Mouse (Mus musculus): ENCODE measurements around the gene Gm49383.
"Not testable (repeated sequence)": the region's sequence is repeated elsewhere in the genome, so short reads cannot be mapped to it uniquely, and the experiment has no call there.

The Gm49383 gene

GRCm38 (mm10) chr12:69198164-69198535 is 1.2 kb upstream of the Gm49383 start, which contains the start of gene Dnaaf2:
Gene Dnaaf2, minus strand, starts transcription at chr12:69198429.
- peak in 1 of 2 experiments; percentile 76 for DNase-seq

GRCm38 (mm10) chr12:69197378-69198163 is 667 bp upstream of the Gm49383 start:
- peak; percentile 70 to 76 for DNase-seq

GRCm38 (mm10) chr12:69192637-69193036 is 4.3 kb downstream of the Gm49383 start:
- no peak for DNase-seq

GRCm38 (mm10) chr12:69191396-69191795 is 5.5 kb downstream of the Gm49383 start:
- no peak for DNase-seq

- DNase-seq = no peak
These were observed 6.4 kb downstream of the Gm49383 start for GRCm38 (mm10) chr12:69190522-69190921.

DNA sequence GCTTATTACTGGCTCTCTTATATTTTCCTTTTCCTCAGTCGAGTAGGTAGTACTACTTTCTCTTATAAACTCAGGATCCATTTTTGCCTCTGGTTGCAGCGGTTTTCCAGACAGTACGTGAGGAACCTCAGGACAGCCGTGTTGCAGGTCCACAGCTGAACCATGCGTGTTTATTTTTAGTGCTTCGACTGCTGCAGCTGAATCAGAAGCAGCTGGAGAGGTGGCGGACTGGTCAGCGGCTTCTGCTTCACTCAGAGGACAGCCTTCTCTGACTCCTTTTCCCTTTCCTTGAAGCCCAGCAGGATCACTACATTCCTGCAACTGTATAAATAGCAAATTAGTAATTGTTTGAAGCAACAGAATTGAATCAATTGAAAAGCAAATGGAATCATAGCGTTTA is 6.8 kb downstream of the Gm49383 start:
- no peak for DNase-seq

- DNase-seq = no peak
These were observed 10.0 kb downstream of the Gm49383 start for GRCm38 (mm10) chr12:69186811-69187471.

DNA sequence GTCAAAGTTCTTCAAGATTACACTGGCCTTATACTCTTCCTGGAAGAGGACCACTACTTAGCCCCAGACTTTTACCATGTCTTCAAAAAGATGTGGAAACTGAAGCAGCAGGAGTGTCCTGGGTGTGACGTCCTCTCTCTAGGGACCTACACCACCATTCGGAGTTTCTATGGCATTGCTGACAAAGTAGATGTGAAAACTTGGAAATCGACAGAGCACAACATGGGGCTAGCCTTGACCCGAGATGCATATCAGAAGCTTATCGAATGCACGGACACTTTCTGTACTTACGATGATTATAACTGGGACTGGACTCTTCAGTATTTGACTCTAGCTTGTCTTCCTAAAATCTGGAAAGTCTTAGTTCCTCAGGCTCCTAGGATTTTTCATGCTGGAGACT is 11.5 kb downstream of the Gm49383 start:
- no peak for DNase-seq

DNA sequence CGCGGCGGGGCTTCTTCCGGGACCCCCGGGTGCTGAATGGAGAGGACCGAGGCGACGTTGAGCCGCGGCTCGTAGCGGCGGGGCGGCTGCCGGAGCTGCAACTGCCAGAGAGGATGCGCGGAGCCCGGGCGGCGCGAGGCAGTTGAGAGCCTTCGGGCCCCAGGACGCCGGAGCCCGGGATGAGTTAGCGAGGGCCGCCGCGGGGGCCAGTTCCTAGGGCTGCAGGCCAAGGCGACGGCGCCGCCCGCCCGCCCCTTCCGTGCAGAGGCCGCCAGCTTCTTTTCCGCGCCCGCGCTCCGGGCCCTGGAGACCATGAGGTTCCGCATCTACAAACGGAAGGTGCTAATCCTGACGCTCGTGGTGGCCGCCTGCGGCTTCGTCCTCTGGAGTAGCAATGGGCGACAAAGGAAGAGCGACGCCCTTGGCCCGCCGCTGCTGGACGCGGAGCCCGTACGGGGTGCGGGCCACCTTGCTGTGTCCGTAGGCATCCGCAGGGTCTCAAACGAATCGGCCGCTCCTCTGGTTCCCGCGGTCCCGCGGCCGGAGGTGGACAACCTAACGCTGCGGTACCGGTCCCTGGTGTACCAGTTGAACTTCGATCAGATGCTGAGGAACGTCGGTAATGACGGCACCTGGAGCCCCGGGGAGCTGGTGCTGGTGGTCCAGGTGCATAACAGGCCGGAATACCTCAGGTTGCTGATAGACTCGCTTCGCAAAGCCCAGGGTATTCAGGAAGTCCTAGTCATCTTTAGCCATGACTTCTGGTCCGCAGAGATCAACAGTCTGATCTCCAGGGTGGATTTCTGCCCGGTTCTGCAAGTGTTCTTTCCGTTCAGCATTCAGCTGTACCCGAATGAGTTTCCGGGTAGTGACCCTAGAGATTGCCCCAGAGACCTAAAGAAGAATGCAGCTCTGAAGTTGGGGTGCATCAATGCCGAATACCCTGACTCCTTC is 12.3 kb downstream of the Gm49383 start:
- DNase-seq = peak in 1 of 2 experiments; percentile 76

DNA sequence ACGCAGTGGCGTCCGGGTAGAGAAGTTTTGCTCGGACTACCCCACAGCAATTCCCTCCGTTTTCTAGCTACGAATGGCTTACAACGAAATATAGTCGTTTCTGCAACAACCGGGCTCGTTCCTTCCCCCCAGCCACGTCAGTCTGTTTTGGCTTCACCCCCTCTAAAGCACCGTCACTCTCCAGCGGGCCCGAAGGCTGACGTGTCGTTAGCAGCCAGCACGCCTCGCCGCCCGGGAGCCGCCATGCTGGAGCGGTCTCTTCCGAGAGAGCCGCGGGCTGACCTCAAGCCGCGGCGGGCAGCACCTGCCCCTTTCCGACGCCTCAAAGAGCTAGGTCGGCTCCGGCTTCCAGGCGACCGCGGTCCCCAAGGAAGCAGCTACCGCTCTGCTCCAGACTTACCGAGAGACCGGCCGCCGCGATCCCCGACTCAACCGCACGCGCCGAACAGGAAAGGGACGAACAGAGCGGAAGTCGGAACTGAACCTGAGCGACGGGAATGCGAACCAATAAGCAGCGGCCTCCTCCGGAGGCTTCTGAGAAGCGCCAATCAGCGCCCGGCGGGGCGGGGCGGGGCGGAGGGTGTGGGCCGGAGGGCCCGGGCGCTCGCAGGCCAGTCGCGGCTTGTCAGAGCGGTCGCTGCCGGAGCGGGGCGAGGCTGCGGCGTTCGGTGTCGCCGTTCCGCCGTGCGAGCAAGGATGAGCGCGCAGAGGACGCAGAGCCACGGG is 13.2 kb downstream of the Gm49383 start, which contains the start of the genes Rpl36al and Mgat2:
Gene Rpl36al (minus strand): TSS at position 501 of the 726 bp plus-strand sequence.
Gene Mgat2 (plus strand): TSS at position 575 of the 726 bp plus-strand sequence.
- DNase-seq = peak; percentile 100

DNA sequence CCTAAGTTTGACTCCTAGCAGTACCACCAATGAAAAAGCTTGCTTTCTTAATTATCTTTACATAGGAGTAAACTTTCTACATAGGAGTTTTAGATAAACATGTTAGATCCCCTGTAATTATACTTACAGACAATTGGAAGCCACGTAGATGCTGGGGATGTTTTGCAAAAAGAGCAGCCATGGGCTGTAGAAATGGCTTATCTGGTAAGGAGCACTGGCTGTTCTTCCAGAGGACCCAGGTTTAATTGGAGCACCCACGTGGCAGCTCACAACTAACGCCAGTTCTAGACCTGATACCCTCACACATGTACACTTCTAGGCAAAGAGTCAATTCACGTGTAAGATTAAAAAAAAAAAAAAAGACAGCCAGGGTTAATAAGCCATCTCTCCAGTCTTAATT is 15.1 kb downstream of the Gm49383 start:
- no peak for DNase-seq

DNA sequence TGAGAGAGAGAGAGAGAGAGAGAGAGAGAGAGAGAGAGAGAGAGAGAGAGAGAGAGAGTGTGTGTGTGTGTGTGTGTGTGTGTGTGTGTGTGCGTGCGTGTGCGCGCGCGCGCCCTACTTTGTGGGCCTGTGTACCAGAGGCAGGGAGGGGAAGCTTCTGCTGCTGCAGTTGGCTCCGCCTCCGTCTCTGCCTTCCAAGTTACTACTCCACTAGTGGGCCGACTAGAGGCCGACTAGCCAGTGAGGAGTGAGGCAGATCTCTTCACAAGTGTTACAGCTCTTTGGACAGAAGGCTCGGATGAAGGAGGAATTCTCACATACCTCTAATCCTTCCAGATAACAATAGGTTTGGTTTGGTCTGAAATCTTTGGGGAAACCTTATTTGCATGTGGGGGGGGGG is 17.5 kb downstream of the Gm49383 start:
- DNase-seq = no peak

GRCm38 (mm10) chr12:69177526-69177925 is 19.4 kb downstream of the Gm49383 start:
- no peak for DNase-seq

GRCm38 (mm10) chr12:69175975-69176374 is 20.9 kb downstream of the Gm49383 start:
- DNase-seq = no peak

DNA sequence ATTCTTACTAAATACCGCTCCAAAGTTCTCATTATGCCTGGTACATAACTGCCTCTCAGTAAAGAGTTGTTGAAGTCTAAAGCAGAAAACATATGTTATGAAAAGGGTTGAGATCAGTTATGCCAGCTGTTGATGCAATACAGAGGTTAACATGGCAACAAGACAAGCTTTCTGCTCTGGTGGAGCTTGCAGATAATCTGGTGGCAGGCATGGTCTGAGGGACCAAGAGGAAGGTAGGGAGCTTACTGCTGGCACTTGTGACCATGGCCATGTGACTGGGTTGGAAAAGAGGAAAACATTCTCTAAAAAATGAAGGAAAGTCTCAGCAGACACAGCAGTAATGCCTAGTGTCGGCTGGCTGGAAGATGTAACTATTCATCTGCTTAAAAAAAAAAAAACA is 25.6 kb downstream of the Gm49383 start:
- DNase-seq = no peak

- DNase-seq = peak; percentile 90
These were observed 28.3 kb downstream of the Gm49383 start, which contains the start of gene Lrr1 for GRCm38 (mm10) chr12:69168461-69169106. Gene Lrr1, plus strand, starts transcription at chr12:69168814.

GRCm38 (mm10) chr12:69167656-69168460 is 29.0 kb downstream of the Gm49383 start:
- DNase-seq = no peak

GRCm38 (mm10) chr12:69166861-69167581 is 29.9 kb downstream of the Gm49383 start:
- not testable (repeated sequence) for DNase-seq

DNA sequence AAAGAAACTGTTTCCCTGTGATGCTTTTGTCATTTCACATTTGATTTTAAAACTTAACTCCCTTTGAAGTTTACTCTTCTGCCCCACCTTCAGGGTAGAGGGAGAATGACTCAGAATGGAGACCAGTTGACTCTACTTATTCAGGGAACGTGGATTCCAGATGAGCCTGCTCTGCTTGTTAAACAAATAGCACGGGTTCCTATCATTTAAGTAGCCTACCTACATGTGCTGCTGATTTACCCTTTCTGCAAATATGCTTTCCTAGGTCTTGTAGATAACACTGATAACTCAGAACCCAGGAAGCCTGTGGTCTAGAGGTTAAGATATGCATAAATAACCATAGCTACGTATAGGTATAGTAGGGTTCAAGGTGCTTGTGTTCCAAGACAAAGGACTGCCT is 32.0 kb downstream of the Gm49383 start:
- DNase-seq = no peak

GRCm38 (mm10) chr12:69163586-69163985 is 33.3 kb downstream of the Gm49383 start:
- DNase-seq = not testable (repeated sequence)
